Mouse (Mus musculus): ENCODE measurements around the gene Syncrip. TPM values are rescaled to one million over a fixed set of nuclear protein-coding genes. Genes with fewer than 3 reads are reported as not detected.

The Syncrip gene
- polyA plus RNA-seq, 1 experiment from 2014 or later, result 116 TPM

- Histone ChIP-seq H3K27me3 (replicated peaks; ENCODE audit: control insufficient read depth, insufficient read depth, low read length) (no peaks in the 10 kb centered on the region), H3K27ac (ENCODE audit: low read depth, low read length) (no peak overlapping the region), H3K36me3 (ENCODE audit: control insufficient read depth, insufficient read depth, low read length) (no peaks in the 10 kb centered on the region), H3K4me3 (ENCODE audit: low read depth, low read length) (no peak overlapping the region), H3K4me2 (no peak overlapping the region), H3K9me3 (ENCODE audit: control insufficient read depth, low read length) (no peaks in the 10 kb centered on the region), H3K4me1 (replicated peaks; ENCODE audit: control insufficient read depth, insufficient read depth, low read length) (no peaks in the 10 kb centered on the region), H3K9ac (ENCODE audit: low read depth, low read length) (no peak overlapping the region)
- ATAC-seq (replicated peaks; ENCODE audit: low FRiP score) (no peak), DNase-seq (ENCODE audit: low spot score) (no peak)
- 86% methylated on average over 6 of the region's 6 CpGs for WGBS
Observed at GRCm38 (mm10) chr9:88501846-88502245, 19.5 kb upstream of the Syncrip start.

GRCm38 (mm10) chr9:88500112-88500511 lies 17.7 kb upstream of the Syncrip start:
- Histone ChIP-seq H3K36me3 (ENCODE audit: control insufficient read depth, insufficient read depth, low read length) (no peaks in the 10 kb centered on the region), H3K4me2 (no peak overlapping the region), H3K9ac (ENCODE audit: low read depth, low read length) (no peak overlapping the region), H3K4me1 (replicated peaks; ENCODE audit: control insufficient read depth, insufficient read depth, low read length) (no peaks in the 10 kb centered on the region), H3K9me3 (ENCODE audit: control insufficient read depth, low read length) (no peaks in the 10 kb centered on the region), H3K4me3 (ENCODE audit: low read depth, low read length) (no peak overlapping the region), H3K27me3 (replicated peaks; ENCODE audit: control insufficient read depth, insufficient read depth, low read length) (no peaks in the 10 kb centered on the region), H3K27ac (ENCODE audit: low read depth, low read length) (no peak overlapping the region)
- no peak for DNase-seq (ENCODE audit: low spot score)
- ATAC-seq (replicated peaks; ENCODE audit: low FRiP score), result no peak
- 50% methylated on average over 2 of the region's 2 CpGs for WGBS

- Histone ChIP-seq H3K36me3 (ENCODE audit: control insufficient read depth, insufficient read depth, low read length) (no peaks in the 10 kb centered on the region), H3K9me3 (ENCODE audit: control insufficient read depth, low read length) (no peaks in the 10 kb centered on the region), H3K9ac (ENCODE audit: low read depth, low read length) (no peak overlapping the region), H3K4me2 (no peak overlapping the region), H3K27ac (ENCODE audit: low read depth, low read length) (no peak overlapping the region), H3K27me3 (replicated peaks; ENCODE audit: control insufficient read depth, insufficient read depth, low read length) (no peaks in the 10 kb centered on the region), H3K4me3 (ENCODE audit: low read depth, low read length) (no peak overlapping the region), H3K4me1 (replicated peaks; ENCODE audit: control insufficient read depth, insufficient read depth, low read length) (no peaks in the 10 kb centered on the region)
- 40% methylated on average over 1 of the region's 1 CpGs for WGBS
- ATAC-seq (replicated peaks; ENCODE audit: low FRiP score) (no peak), DNase-seq (ENCODE audit: low spot score) (no peak)
Observed at GRCm38 (mm10) chr9:88492522-88492921, 10.1 kb upstream of the Syncrip start.

GRCm38 (mm10) chr9:88484531-88484930 lies 2.2 kb upstream of the Syncrip start:
- Histone ChIP-seq H3K9ac (ENCODE audit: low read depth, low read length) (no peak overlapping the region), H3K36me3 (ENCODE audit: control insufficient read depth, insufficient read depth, low read length) (0 out of 2 replicates have a peak, but pooled peaks cover 2% of the 10 kb centered on the region), H3K4me3 (ENCODE audit: low read depth, low read length) (no peak overlapping the region), H3K27me3 (replicated peaks; ENCODE audit: control insufficient read depth, insufficient read depth, low read length) (no peaks in the 10 kb centered on the region), H3K4me1 (replicated peaks; ENCODE audit: control insufficient read depth, insufficient read depth, low read length) (peaks cover 6% of the 10 kb centered on the region), H3K27ac (ENCODE audit: low read depth, low read length) (no peak overlapping the region), H3K4me2 (no peak overlapping the region), H3K9me3 (ENCODE audit: control insufficient read depth, low read length) (no peaks in the 10 kb centered on the region)
- ATAC-seq (replicated peaks; ENCODE audit: low FRiP score), result no peak
- no peak for DNase-seq (ENCODE audit: low spot score)
- 38% methylated on average over 6 of the region's 6 CpGs for WGBS

GRCm38 (mm10) chr9:88482829-88483396 lies 539 bp upstream of the Syncrip start:
- Histone ChIP-seq H3K27me3 (replicated peaks; ENCODE audit: control insufficient read depth, insufficient read depth, low read length) (no peaks in the 10 kb centered on the region), H3K4me2 (peak overlapping the region; percentile 89), H3K4me3 (ENCODE audit: low read depth, low read length) (peak overlapping the region; percentile 100), H3K9ac (ENCODE audit: low read depth, low read length) (peak overlapping the region; percentile 84), H3K36me3 (ENCODE audit: control insufficient read depth, insufficient read depth, low read length) (0 out of 2 replicates have a peak, but pooled peaks cover 2% of the 10 kb centered on the region), H3K9me3 (ENCODE audit: control insufficient read depth, low read length) (no peaks in the 10 kb centered on the region), H3K27ac (ENCODE audit: low read depth, low read length) (peak overlapping the region; percentile 98), H3K4me1 (replicated peaks; ENCODE audit: control insufficient read depth, insufficient read depth, low read length) (peaks cover 6% of the 10 kb centered on the region)
- DNase-seq (ENCODE audit: low spot score) (no peak), ATAC-seq (replicated peaks; ENCODE audit: low FRiP score) (no peak)
- under 1% methylated on average over 52 of the region's 52 CpGs for WGBS

GRCm38 (mm10) chr9:88481791-88482160 lies 598 bp downstream of the Syncrip start:
- Histone ChIP-seq H3K36me3 (ENCODE audit: control insufficient read depth, insufficient read depth, low read length) (peaks cover 7% of the 10 kb centered on the region; the same call in 1 of the 2 replicates), H3K4me1 (replicated peaks; ENCODE audit: control insufficient read depth, insufficient read depth, low read length) (peaks cover 6% of the 10 kb centered on the region), H3K9ac (ENCODE audit: low read depth, low read length) (peak overlapping the region; percentile 100), H3K27ac (ENCODE audit: low read depth, low read length) (peak overlapping the region; percentile 98), H3K4me2 (peak overlapping the region; percentile 92), H3K27me3 (replicated peaks; ENCODE audit: control insufficient read depth, insufficient read depth, low read length) (no peaks in the 10 kb centered on the region), H3K9me3 (ENCODE audit: control insufficient read depth, low read length) (no peaks in the 10 kb centered on the region), H3K4me3 (ENCODE audit: low read depth, low read length) (peak overlapping the region; percentile 100)
- DNase-seq (ENCODE audit: low spot score), result peak; percentile 70
- ATAC-seq (replicated peaks; ENCODE audit: low FRiP score), result peak; percentile 4; the same call in 1 of the 2 replicates
- WGBS, result under 1% methylated on average over 32 of the region's 43 CpGs

GRCm38 (mm10) chr9:88481061-88481790 lies 1.1 kb downstream of the Syncrip start:
- ATAC-seq (replicated peaks; ENCODE audit: low FRiP score), result peak; percentile 9
- WGBS, result under 1% methylated on average over 57 of the region's 78 CpGs
- peaks cover 6% of the 10 kb centered on the region for H3K4me1 ChIP-seq (replicated peaks; ENCODE audit: control insufficient read depth, insufficient read depth, low read length)
- H3K27me3 ChIP-seq (replicated peaks; ENCODE audit: control insufficient read depth, insufficient read depth, low read length), result no peaks in the 10 kb centered on the region
- H3K9ac ChIP-seq (ENCODE audit: low read depth, low read length), result peak overlapping the region; percentile 100
- H3K36me3 ChIP-seq (ENCODE audit: control insufficient read depth, insufficient read depth, low read length), result peaks cover 7% of the 10 kb centered on the region; the same call in 1 of the 2 replicates
- peak overlapping the region; percentile 98 for H3K27ac ChIP-seq (ENCODE audit: low read depth, low read length)
- H3K4me3 ChIP-seq (ENCODE audit: low read depth, low read length), result peak overlapping the region; percentile 100
- peak overlapping the region; percentile 92 for H3K4me2 ChIP-seq
- DNase-seq (ENCODE audit: low spot score), result peak; percentile 69
- H3K9me3 ChIP-seq (ENCODE audit: control insufficient read depth, low read length), result no peaks in the 10 kb centered on the region

- H3K36me3 ChIP-seq (ENCODE audit: control insufficient read depth, insufficient read depth, low read length), result peaks cover 9% of the 10 kb centered on the region
- peak overlapping the region; percentile 92 for H3K4me2 ChIP-seq
- peak overlapping the region; percentile 100 for H3K4me3 ChIP-seq (ENCODE audit: low read depth, low read length)
- H3K9ac ChIP-seq (ENCODE audit: low read depth, low read length), result peak overlapping the region; percentile 100; the same call in 1 of the 2 replicates
- no peak overlapping the region for H3K27ac ChIP-seq (ENCODE audit: low read depth, low read length)
- WGBS, result 5% methylated on average over 1 of the region's 1 CpGs
- ATAC-seq (replicated peaks; ENCODE audit: low FRiP score) (no peak), DNase-seq (ENCODE audit: low spot score) (no peak)
- H3K27me3 ChIP-seq (replicated peaks; ENCODE audit: control insufficient read depth, insufficient read depth, low read length), result no peaks in the 10 kb centered on the region
- H3K4me1 ChIP-seq (replicated peaks; ENCODE audit: control insufficient read depth, insufficient read depth, low read length), result peaks cover 6% of the 10 kb centered on the region
- no peaks in the 10 kb centered on the region for H3K9me3 ChIP-seq (ENCODE audit: control insufficient read depth, low read length)
Observed at GRCm38 (mm10) chr9:88480120-88480519, 2.3 kb downstream of the Syncrip start.

- 71% methylated on average over 1 of the region's 1 CpGs for WGBS
- H3K9me3 ChIP-seq (ENCODE audit: control insufficient read depth, low read length), result no peaks in the 10 kb centered on the region
- H3K27ac ChIP-seq (ENCODE audit: low read depth, low read length), result no peak overlapping the region
- H3K4me1 ChIP-seq (replicated peaks; ENCODE audit: control insufficient read depth, insufficient read depth, low read length), result peaks cover 6% of the 10 kb centered on the region; the same call in 1 of the 2 replicates
- no peak overlapping the region for H3K4me3 ChIP-seq (ENCODE audit: low read depth, low read length)
- H3K9ac ChIP-seq (ENCODE audit: low read depth, low read length), result no peak overlapping the region
- H3K36me3 ChIP-seq (ENCODE audit: control insufficient read depth, insufficient read depth, low read length), result peaks cover 25% of the 10 kb centered on the region
- ATAC-seq (replicated peaks; ENCODE audit: low FRiP score), result no peak
- no peaks in the 10 kb centered on the region for H3K27me3 ChIP-seq (replicated peaks; ENCODE audit: control insufficient read depth, insufficient read depth, low read length)
- DNase-seq (ENCODE audit: low spot score), result no peak
- no peak overlapping the region for H3K4me2 ChIP-seq
Observed at GRCm38 (mm10) chr9:88476138-88476537, 6.2 kb downstream of the Syncrip start.
